Mouse (Mus musculus) thymus, postnatal 0 days (tissue): ENCODE measurements around the gene Tmem104. TPM values are rescaled to one million over a fixed set of nuclear protein-coding genes. Genes with fewer than 3 reads are reported as not detected.
A peak's percentile ranks its signal among the peaks of the same experiment; 100 is the strongest.

ENCODE experiments used
- DNase-seq: peaks from one replicate; pipeline ENCODE4 v3.0.0-alpha.2; 2015; ENCODE audit warnings: low spot score
- polyA plus RNA-seq: library from polyadenylated mRNA; unstranded; fragments of >200 nt; fragmentation: Nextera tagmentation; extraction: Ambion mirVana; gene quantifications from 2 replicates; pipeline ENCODE4 v1.2.1, GENCODE M21; 2015

Tmem104 gene
- polyA plus RNA-seq, 1 experiment from 2014 or later = 10.8 TPM

DNA sequence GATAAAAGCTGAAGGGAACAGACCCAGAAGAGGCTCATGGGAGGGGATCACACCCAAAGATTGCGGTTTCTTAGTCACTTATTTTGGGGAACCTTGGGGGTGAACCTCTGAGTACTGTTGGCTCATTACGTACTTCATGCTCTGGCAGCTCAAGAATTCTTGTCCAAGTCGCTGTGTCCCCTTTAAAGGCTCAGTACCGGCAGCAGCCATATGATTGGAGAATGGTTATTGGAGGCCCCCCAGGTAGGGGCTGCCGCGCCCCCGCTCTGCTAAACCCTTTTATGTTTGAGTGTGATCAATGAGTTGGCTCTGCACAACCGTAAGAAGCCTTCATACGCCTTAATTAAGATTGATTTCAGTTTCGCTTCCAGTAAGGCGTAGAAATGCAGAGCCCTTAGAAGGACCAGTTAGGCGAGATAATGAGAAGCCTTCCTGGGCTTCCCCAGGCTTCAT, 11.7 kb downstream of the Tmem104 start:
- DNase-seq = no peak

- DNase-seq = no peak
Measured at GRCm38 (mm10) chr11:115200520-115200919, 13.2 kb downstream of the Tmem104 start.

DNA sequence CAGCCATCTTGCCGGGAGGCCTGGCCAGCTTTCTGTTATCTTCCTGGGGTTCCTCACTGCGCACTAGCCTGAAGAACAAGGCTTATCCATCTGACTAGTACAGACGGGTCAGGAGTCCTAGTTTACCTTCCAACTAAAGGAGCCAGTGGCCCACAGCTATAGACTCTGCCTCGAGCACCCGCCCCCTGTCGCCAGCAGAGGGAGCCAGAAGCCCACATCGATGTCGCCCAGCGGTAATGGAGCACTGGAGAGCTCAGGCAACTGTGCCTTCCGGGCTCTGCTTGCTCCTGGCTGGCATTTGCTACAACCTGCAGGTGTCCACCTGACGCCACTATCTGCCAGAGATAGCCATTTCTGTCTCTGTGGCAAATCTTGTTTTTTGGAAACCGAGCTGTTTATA, 15.0 kb downstream of the Tmem104 start:
- DNase-seq = peak; percentile 84

- no peak for DNase-seq
Measured at GRCm38 (mm10) chr11:115202756-115203155, 15.5 kb downstream of the Tmem104 start.

DNA sequence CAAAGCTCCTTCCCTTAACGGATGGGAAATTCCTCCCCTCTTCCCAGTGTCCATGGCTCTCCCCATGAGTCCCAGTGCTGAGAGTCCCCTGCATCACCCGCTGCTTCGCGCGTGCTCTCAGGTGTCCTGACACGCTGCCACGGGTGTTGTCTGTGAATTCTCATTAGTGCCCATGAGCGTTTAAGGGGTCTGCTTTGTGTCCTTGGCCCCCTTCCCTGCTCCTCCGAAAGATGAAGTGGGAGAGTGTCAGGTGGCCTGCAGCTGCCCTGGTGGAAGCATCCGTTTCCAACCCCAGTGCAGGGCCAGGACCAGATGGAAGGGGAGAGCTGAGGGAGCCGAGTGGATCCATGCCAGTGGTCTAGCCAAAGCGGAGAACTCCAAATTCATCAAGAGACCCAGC, 20.8 kb downstream of the Tmem104 start:
- DNase-seq = no peak

DNA sequence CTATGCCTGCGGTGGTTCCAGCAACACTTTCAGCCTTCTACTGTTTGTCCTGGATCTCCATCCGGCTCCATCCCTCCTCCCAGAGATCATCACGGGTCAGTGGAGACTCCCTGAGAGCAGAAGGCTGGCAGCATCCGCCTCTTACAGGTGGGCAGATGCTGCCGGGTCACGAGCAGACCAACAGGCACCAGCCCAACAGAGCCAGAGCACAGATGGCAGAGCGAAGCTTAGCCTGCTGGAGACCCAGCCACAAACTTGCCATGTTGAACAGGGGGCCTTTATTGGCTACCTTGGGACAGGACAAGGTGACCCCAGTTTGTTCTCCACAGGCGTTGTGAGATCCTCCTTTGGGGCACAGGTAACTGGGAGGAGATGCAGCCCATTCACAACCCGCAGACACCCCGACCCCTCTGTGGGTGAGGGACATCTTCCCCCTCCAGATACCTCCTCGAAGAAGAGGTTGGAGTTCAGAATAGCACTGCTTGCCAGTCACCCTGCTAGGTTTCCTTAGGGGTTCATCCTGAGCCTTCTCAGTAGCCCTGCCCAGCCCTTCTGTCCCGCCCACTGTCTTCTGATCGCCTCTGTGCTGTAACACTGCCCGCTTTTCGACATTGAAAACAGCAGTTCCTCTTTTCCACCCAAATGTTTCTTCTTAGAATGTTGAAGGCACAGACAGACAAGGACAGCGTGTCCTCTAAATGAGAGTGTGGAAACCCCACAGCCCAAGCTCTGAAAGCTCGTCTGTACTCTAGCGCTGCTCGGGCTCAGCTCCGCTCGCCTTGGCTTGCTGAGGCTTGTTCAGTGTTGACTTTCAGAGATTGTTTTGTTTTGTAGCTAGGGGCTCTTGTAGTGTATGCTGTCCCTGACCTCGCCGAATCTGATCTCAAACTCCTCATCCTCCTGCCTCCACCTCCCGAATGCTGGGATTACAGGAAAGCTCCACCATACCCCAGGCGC, 21.8 kb downstream of the Tmem104 start:
- no peak for DNase-seq

- no peak for DNase-seq
Measured at GRCm38 (mm10) chr11:115209958-115210357, 22.7 kb downstream of the Tmem104 start.

DNA sequence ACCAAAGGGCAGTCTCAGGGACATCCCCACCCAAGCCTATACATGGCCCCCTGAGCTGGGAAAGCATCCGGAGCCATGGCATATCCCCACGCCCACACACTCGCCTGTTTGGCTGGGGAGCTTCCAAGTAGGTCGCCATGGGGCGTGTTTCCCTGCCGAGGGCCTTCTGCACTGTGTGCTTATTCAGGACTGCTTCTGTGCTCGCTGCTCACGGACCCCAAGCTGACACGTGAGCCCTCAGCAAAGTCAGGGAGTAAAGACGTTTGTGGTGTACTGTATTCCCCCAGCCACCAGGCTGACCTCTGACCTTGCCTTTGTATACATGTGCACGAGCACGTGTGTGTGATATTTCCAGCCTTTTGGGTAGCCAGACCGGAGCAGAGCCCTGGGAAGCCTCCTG, 24.8 kb downstream of the Tmem104 start:
- DNase-seq = no peak

DNA sequence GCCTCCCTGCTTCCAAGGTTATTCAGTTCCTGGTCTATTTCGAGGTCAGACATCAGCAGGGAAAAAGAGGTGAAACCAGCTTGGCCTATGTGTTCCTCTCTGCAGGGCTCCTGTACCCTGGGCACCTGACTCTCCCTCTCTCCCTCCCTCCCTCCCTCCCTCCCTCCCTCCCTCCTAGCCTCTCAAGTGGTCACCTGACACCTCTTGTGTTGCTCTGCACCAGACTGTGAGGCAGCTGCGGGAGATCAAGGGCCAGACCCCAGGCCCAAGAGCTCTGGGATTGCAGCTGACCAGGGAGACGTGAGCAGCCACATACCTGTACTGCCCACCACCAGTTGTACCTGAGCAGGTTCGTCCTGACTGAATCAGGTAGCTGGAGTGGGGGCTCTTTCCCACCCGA, 27.8 kb downstream of the Tmem104 start:
- DNase-seq = no peak

DNA sequence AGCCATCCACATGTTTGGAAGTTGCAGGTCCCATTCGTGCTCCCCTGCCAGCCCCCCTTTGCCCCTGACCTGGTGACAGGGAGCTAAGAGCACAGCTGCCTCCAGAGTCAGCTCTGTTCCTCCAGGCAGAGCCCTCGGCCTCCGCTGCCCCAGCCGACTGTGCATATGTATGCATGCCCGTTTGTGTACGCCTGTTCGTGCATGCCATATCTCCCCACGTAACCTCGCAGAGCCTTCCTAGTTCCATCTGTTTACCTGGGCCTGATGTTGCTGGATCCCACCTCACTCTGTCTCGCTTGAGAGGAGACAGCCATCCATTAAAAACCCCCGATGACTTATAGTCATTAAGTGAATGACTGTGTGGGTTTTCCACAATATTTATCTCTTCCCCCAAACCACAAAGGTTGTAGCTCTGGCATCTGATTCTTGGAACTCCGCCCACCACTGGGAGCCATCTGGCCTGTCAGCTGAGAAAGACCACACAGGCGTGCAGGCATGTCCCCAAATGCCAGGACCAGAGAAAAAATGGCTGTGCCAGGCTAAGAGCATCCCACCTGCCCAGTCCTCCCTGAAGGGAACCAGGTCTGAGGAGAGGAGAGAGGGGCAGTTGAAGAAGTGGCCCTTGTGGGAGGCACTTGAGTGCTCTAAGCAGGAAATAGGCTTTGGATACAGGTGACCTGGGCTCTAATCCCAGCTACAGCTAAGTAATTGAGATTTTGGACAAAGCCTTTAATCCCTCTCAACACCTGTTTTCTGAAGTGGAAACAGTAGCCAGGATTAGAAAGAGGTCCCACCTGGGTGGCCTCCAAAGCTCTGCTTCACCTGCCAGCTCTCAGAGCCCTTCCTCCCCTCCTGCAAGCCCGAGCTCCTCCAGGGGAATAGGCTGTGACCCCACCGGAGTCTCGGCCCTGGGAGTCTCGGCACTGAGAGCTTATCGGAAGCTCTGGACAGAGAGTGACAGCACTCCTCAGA, 30.4 kb downstream of the Tmem104 start:
- no peak for DNase-seq

- no peak for DNase-seq
Measured at GRCm38 (mm10) chr11:115219263-115219662, 32.0 kb downstream of the Tmem104 start.

DNA sequence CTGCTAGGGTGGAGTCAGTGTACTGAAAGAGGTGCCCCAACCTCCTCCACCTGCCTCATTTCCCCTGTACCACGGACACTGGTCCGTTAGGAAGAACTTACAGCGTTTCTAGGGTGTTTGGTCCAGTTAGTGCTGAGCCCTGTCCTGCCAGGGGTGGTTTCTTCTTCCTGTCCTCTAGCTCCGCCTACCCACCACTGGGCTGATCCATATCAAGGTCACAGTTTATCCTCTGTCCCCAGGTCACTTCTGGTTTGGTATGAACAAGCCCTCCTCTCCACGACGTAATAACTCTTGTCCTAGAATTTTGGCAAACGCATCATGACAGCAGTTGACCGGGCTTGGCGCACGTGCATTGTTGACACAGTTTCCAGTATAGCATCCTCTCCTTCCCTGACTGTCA, 32.4 kb downstream of the Tmem104 start:
- DNase-seq = no peak

GRCm38 (mm10) chr11:115222077-115222476, 34.8 kb downstream of the Tmem104 start:
- DNase-seq = no peak

GRCm38 (mm10) chr11:115222570-115222969, 35.3 kb downstream of the Tmem104 start:
- no peak for DNase-seq

GRCm38 (mm10) chr11:115223451-115223850, 36.2 kb downstream of the Tmem104 start:
- peak; percentile 47 for DNase-seq

DNA sequence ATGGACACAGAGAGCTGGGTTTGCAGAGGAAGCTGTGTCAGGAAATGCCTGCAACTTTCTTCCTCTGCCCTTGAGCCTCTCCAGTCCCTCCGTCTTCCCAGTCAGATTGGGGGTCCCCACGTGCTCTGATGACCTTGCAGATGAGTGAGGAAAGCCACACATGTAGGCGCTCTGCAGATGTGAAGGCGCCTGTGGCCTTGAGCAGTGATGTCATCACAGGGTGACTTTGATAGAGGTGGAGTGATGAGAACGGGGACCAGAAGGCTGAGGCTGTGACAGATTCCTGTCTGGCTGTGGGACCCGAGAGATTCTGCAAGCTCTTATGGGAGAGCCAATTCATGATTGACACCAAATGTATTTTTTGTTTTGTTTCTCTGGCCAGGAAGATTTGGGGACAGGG, 36.6 kb downstream of the Tmem104 start:
- DNase-seq = peak; percentile 44

DNA sequence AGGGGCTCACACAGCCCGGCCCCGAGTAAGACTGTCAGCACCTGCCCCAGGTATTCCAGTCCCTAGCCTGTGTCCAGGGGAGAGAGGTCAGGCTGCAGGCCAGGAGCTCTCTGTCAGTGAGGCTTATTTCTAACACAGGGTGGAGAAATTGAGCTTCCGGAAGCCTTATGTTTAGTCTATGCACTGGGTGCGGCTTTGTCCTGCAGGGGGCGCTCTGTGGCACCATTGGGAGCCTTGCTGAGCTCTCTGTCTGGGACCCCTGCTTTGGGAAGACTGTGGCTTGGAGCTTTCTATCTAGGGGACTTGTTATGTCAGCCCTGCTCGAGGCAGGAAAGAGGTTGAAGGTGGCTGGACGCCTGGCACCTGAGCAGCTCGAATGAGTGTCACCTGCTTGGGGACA, 37.6 kb downstream of the Tmem104 start:
- DNase-seq = peak; percentile 89

DNA sequence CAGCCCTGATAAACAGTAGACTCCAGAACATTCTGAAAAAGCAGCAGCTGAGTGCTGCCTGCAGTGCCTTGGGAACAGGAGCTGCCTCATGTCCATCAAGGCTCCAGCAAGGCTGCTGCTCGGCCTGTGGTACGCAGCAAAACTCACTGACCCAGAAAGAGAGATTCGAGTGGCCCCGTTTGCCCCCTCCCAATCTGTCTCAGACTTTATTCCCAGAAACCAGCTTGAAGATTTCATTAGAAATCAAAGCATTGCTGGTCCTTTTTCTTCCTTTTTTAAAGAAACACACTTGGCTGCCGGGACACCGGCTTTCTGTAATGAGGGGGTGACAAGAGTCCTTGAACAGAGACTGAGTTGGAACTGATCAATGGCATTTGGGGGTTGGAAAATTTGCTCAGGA, 38.0 kb downstream of the Tmem104 start:
- no peak for DNase-seq

GRCm38 (mm10) chr11:115226811-115227491, 39.7 kb downstream of the Tmem104 start:
- DNase-seq = peak; percentile 81

GRCm38 (mm10) chr11:115227640-115228039, 40.4 kb downstream of the Tmem104 start:
- no peak for DNase-seq

DNA sequence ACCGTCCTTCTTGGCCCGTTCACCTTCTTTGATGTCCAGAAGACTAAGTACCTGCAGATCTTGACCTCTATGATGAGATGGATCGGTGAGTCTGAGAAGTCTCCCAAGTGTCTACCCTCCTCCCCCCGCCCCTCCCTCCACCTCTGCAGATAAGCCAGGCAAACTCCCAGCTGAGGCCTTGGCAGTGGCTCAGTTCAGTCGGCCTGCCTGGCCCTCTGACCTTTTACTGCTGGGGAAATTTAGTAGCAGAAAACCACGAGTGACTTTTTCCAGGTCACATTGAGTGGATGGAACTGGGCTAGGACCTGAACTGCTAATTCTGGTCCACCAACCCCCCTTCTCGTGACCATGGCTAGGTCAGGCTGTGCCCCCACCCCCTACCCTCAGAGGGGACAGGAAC, 41.1 kb downstream of the Tmem104 start:
- DNase-seq = no peak
